Mouse (Mus musculus) urinary bladder, postnatal 4 days (tissue): ENCODE data around the gene Fosb.

Experiments used
- DNase-seq, 2 experiments: peaks; one replicate each; pipeline ENCODE4 v3.0.0; 2021 to 2022; ENCODE audit warnings: low spot score in 2 of 2

Gene Fosb

GRCm38 (mm10) chr7:19306819-19307738 is 2.8 kb downstream of the Fosb start:
- DNase-seq = no peak

- no peak for DNase-seq
These were observed 3.8 kb downstream of the Fosb start for GRCm38 (mm10) chr7:19305796-19306765.

- no peak for DNase-seq
These were observed 4.5 kb downstream of the Fosb start for GRCm38 (mm10) chr7:19305413-19305735.

- no peak for DNase-seq
These were observed 5.1 kb downstream of the Fosb start for GRCm38 (mm10) chr7:19304501-19305412.

GRCm38 (mm10) chr7:19303770-19304169 is 6.1 kb downstream of the Fosb start:
- peak in 1 of 2 experiments; percentile 82 for DNase-seq

GRCm38 (mm10) chr7:19303046-19303305 is 6.9 kb downstream of the Fosb start:
- DNase-seq = no peak

GRCm38 (mm10) chr7:19302264-19303045 is 7.4 kb downstream of the Fosb start:
- DNase-seq = no peak

GRCm38 (mm10) chr7:19301461-19302263 is 8.2 kb downstream of the Fosb start:
- DNase-seq = no peak

- DNase-seq = no peak
These were observed 9.1 kb downstream of the Fosb start for GRCm38 (mm10) chr7:19300501-19301421.

GRCm38 (mm10) chr7:19299194-19299593 is 10.7 kb downstream of the Fosb start:
- no peak for DNase-seq

- no peak for DNase-seq
These were observed 12.1 kb downstream of the Fosb start for GRCm38 (mm10) chr7:19297794-19298193.

- no peak for DNase-seq
These were observed 12.8 kb downstream of the Fosb start for GRCm38 (mm10) chr7:19297034-19297433.

- DNase-seq = peak; percentile 89 to 97
These were observed 14.2 kb downstream of the Fosb start for GRCm38 (mm10) chr7:19295503-19296185.

- DNase-seq = no peak
These were observed 18.8 kb downstream of the Fosb start for GRCm38 (mm10) chr7:19290969-19291596.

GRCm38 (mm10) chr7:19284763-19285162 is 25.1 kb downstream of the Fosb start:
- no peak for DNase-seq

- no peak for DNase-seq
These were observed 26.4 kb downstream of the Fosb start for GRCm38 (mm10) chr7:19283406-19283804.

GRCm38 (mm10) chr7:19282791-19283405 is 27.0 kb downstream of the Fosb start:
- DNase-seq = peak in 1 of 2 experiments; percentile 74
